Mouse (Mus musculus) hematopoietic multipotent progenitor cell, adult 10-12 weeks (in vitro differentiated cells): ENCODE data around the gene Vmn1r169. TPM values are rescaled to one million over a fixed set of nuclear protein-coding genes. Genes with fewer than 3 reads are reported as not detected.

Experiments used
- polyA plus RNA-seq: library from polyadenylated mRNA; stranded (reverse); fragments of >175 nt; gene quantifications from 2 replicates; pipeline ENCODE4 v1.2.3, GENCODE M21; 2012; ENCODE audit warnings: low replicate concordance

Gene Vmn1r169
- polyA plus RNA-seq: not detected in 2 replicates

GRCm38 (mm10) chr7:23575226-23575625 lies at the start of gene Vmn1r169:
Gene Vmn1r169 (plus strand): TSS chr7:23575526.

GRCm38 (mm10) chr7:23539432-23539831 lies 35.9 kb upstream of the Vmn1r169 start, which contains the start of gene Vmn1r168:
Gene Vmn1r168 (plus strand): TSS chr7:23539732.

GRCm38 (mm10) chr7:23605875-23606274 lies 30.5 kb downstream of the Vmn1r169 start, which contains the start of gene Vmn1r170:
Gene Vmn1r170 (plus strand): TSS chr7:23606175.

Other genes starting within 250 kb of the Vmn1r169 start
- gene Nlrp5, start 189.6 kb upstream of the Vmn1r169 start, polyA plus RNA-seq: not detected in 2 replicates
- gene Vmn1r167, start 68.3 kb upstream of the Vmn1r169 start, polyA plus RNA-seq: not detected in 2 replicates
- not detected in 2 replicates for gene Vmn1r168, start 35.8 kb upstream of the Vmn1r169 start, polyA plus RNA-seq
- gene Vmn1r170, start 30.6 kb downstream of the Vmn1r169 start, polyA plus RNA-seq: not detected in 2 replicates
- gene Vmn1r171, start 55.2 kb downstream of the Vmn1r169 start, polyA plus RNA-seq: not detected in 2 replicates
- gene Vmn1r172, start 82.8 kb downstream of the Vmn1r169 start, polyA plus RNA-seq: 0.01 TPM in 1 of 2 replicates, not detected in the other
- gene Vmn1r173, start 125.2 kb downstream of the Vmn1r169 start, polyA plus RNA-seq: not detected in 2 replicates
- gene Vmn1r174, start 176.7 kb downstream of the Vmn1r169 start, polyA plus RNA-seq: not detected in 2 replicates
- gene Vmn1r175, start 235.1 kb downstream of the Vmn1r169 start, polyA plus RNA-seq: not detected in 2 replicates